Mouse (Mus musculus) adrenal gland, postnatal 14 days (tissue): Measurements from ENCODE around the gene 4930452B06Rik. TPM values are rescaled to one million over a fixed set of nuclear protein-coding genes. Genes with fewer than 3 reads are reported as not detected.

ENCODE experiments used
- DNase-seq: peaks from one replicate; pipeline ENCODE4 v3.0.0; 2021; ENCODE audit warnings: mixed read lengths
- total RNA-seq: library from RNA; stranded (reverse); gene quantifications from 2 replicates; pipeline ENCODE4 v1.2.3, GENCODE M21; 2021

Gene 4930452B06Rik
- total RNA-seq, 1 experiment from 2014 or later, result 2.7 TPM

DNA sequence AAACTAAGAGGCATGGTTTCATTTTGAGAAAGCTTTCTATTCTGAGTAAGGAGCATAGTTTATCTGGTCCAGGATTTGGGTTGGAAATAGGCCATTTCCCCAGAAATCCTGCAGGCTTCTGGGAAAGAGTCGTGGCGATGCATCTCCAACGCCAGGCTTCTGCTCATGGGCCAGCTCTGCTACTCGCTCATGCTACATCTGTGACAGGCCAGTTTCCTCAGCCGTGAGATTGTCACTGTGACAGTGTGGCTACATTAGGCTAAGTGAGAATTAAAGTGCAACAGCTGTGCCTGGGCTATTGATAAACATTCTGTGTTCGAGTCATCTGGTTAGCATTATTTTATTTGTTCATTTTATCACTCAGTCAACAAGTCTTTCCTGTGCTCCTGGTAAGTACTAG lies 140.8 kb downstream of the 4930452B06Rik start:
- DNase-seq, result no peak

DNA sequence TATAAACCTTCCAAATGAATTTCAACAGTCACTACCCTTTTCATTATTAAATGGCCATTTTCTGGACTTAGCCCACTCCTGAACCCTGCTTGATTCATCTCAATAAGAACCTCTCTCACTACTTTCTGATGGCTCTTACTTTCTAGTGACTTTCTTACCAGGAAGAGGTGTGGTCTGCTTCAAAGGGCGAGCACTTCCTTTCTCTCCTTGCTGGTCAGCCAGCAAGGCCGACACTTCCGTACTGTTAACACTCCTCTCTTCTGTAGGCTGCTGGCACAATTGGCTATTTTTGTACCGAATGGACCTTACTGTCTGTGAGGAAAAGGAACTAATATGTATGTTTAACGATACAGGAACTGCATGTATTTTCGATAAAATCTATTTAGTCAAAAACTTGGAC lies 148.4 kb downstream of the 4930452B06Rik start:
- DNase-seq, result no peak

DNA sequence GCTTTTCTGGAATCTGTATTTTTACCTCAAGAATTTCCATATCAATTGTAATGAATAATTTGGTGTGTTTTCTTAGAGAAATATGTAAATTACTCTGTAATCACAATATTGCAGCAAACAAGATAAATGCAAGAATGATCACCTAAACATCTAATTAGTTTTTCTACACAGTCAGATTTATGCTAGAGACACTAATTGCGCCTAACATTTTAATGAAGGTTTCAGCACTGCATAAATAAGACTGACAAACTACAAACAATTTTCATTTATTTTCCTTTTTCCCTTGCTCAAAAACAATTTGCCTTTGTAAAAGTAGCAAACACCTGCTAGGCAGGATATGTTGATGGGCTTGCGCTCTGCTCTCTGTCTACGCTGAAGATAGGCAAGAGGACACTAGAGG lies 152.0 kb downstream of the 4930452B06Rik start:
- DNase-seq, result no peak

DNA sequence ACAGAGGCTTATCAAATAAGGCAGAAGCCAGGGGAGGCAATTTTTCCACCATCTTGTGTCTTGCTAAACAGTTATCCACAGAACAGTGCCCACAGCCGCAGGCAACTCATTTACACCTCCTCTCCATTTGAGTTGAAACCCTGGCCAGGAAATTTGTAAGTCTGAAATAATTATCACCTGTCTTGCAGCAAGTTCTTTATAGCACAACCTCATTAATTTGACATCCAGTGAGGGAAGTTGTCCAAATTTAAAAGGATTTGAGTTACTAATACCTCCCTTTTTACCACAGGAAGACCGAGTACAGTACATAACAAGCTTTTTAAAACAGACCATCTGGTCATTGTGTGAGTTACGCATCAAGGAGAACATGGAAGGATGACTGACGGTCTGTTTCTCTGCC lies 154.8 kb downstream of the 4930452B06Rik start:
- no peak for DNase-seq

DNA sequence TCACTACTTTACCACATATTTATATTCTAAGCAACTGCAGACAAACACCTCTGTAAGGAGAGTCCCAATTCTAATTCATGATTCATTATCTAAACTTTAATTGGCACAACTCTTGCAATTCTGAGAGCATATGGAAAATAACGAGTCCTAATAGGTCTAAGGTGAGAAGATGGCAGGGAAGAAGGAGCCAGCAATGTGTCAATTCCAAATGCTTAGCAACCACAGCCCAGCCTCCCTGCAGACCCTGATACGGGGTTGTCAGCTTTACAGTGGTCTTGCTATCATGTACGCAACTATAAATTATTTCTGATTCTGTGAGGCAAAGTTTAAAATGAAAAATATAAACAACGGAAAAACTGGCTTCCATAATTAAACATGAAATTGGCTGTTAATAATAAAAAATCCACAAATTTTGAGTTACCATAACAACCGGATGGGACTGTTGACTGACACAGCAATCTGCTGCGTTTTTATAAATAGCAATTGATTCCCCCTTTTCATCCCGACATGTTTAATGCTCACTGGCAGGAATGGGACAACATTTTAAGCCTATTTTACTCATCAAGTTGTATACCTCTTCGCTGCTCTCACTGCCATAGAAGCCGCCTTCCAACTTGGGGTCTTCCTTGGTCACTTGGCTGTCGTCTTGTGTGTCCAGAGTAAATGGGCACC lies 155.6 kb downstream of the 4930452B06Rik start:
- no peak for DNase-seq

DNA sequence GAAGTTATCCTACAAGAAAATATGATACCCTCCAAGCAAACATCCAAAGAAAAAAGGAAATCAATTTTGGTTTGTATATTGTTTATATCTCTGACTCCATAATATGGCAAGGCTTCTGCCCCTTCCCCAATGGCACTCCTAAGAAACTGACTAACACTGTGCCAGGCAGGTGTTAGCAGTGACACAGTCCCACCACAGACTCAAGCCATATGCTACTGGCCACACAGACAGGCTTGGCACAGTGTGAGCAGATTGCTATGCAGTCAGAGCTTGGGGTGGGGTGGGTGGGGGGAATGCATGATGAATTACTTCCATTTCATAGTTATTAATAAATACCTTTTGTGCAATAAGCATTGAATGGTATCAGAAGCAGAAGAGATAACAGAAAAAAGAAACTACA lies 157.4 kb downstream of the 4930452B06Rik start:
- no peak for DNase-seq

DNA sequence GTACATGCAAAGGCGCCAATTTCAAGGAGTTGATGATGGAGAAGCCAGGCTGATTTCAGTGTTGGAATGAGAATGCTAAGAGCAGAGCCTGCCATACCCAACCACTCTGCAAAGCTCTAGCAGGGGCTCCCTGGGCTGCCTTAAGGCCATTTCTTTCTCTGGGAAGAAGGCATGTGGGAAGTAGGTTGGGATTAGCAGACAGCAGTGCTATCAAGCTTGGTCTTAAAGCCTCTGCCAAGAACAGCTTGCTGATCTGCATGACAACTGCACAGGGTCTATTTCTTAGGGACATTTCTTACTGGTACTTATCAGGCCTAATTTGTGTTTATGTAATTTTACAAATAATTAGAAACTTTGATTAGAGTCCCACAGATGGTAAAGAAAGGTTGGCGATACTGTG lies 161.8 kb downstream of the 4930452B06Rik start:
- DNase-seq, result no peak

DNA sequence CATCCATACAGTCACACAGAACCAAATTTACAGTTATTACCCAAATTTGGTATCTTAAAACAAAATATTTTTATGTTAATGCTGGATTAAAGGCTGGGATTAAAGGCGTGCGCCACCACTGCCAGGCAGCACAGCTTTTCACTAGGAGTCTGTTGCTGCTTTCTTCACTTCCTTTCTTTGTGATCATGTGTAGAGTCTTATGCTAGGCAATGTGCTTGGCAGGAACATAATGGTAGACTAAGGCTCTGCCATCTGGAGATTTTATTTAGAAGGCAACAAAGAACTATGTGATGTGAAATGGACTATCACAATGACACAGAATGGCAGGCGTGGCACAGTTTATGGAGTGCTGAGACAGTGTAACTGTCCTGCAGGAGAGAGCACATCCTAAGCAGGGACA lies 162.7 kb downstream of the 4930452B06Rik start:
- DNase-seq, result no peak

DNA sequence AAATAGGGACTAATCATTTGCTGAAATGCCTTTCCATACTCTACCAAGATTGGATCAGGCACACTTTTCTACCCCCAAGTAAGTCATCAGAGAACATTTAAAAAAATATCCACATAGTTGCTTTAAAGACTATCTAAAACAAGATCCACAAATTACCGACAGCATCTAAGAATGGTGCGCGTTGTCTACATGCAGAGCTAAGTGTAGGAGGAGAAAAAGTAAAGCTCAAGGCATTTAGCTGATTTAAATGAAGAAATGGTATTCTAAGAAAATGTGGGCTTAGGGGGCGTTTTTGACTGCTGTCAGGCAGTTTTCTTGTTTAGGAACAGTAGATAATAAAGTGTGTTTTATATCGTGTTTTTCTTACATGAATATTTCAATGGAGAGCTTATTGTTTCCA lies 163.5 kb downstream of the 4930452B06Rik start:
- no peak for DNase-seq

DNA sequence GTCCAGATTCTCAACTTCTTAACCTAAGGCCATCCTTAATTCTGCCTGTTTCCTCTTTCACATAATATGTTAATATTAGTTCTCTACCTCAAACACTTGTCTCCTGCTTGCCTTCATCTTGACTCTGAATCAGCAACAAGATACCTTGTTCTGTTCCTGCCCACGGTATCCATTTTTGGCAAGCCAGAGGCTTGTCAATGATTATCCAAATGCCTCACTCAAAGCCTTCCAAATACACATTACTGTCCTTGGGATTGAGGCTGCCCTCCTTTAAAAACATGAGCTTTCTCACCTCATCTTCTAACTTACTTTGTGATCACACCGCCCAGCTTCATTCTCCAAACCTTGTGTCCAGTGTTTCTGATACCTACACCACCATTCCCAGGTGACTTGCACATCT lies 170.3 kb downstream of the 4930452B06Rik start:
- no peak for DNase-seq

DNA sequence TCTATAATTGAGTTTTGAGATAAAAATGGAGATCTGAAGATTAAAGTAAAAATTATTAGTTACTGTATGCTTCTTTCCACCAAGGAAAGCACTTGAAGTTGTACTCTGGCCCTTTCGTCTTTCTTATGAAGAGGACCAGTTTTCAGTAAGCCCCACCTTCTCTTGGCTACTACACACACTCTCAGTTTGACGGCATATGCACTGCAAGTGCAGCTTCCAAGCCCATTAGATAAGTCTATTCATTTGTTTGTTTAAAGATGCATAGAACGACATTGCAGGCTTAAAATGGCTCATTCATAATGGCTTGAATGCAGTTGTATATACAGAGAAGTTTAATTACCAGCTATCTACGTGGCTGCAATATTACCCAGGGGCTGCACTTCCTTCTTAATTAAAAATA lies 171.1 kb downstream of the 4930452B06Rik start:
- DNase-seq, result no peak

DNA sequence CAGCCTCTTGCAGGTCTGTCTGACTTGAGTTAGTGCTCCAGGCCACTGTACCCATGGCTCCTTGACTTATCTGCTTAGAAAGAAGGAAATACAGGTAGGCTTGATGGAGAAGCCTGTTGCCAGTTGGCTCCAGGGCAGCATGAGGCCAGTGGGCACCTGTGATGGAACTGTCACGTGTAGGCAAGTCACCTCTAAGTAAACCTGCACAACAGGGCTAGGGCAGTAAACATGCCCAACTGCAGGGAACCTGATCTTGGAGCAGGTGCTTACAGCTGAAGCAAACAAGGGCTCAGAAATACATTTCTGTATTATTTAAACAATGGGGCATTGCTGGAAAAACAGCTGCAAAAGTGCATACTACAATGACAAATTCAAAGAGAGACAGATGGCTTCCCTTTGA lies 171.8 kb downstream of the 4930452B06Rik start:
- no peak for DNase-seq

DNA sequence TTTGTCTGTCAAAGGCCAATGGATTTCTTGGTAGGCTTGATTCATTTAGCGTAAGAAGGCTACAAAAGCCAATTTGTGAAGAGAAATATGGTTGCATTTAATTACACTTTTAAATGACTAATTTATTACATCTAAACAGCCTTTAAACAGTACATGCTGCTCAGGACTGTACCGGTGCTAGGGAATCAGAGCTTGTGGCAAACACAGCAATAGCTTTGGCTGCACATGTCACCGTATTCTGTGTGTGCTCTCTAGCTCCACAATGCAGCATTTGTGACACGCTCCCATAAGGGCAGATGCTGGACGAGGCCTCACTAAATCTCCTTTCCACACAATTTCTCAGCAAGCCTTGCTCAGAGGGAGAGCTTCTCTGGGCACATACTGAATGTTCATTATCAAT lies 187.9 kb downstream of the 4930452B06Rik start:
- DNase-seq, result no peak

DNA sequence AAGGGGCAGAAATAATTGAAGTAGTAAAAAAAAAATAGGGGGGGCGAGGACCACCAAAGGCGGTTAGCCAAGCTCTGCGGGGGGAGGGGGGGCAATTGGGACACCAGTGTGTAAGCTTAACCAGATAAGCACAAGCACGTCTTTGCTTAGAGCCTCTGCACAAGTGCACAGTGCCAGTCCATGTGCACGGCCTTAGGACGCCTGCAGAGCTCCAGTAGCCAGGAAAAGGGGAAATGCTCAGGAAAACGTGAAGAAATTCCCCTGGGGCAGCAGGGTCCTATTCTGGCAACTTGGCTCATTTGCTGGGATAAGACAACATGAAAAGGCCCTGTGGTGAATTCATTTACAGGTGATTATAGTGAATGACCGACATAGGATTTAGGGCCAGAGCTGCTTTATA lies 188.7 kb downstream of the 4930452B06Rik start:
- no peak for DNase-seq

DNA sequence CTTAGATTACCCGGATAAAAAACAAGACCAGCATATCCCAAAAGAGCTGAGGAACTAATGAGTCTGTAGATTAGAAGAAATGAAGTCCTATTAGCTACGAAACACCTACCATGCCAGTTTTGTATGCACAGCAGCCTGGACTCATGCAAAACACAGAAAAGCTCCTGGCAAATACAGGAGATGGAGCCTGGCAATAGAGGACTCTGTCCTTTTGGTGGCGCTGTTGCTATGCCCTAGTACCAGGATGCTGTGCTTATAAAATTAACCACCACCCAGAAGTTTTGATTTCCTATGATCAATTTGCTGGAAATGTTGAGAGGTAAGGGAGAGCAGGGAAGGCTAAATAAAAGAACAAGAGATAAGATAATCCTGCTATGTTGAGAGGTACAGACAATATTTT lies 189.4 kb downstream of the 4930452B06Rik start:
- peak; percentile 34 for DNase-seq

DNA sequence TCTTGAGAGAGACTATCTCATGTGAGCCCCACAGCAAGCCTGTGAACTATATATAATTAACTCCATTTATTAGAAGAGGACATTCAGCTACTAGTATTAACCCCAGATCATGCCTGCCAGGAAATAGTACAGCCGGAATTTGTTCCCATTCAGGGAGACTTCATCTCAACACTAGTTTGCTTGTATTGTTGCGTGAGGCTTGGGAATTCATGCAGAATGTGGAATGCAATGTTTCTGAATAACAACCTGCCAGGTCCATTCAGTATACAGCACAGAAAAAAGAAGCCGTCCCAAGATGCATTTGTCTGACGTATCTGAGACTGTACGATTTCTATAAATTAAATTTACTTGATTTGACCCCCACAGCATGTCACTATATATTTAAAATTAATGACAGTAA lies 190.2 kb downstream of the 4930452B06Rik start:
- no peak for DNase-seq

DNA sequence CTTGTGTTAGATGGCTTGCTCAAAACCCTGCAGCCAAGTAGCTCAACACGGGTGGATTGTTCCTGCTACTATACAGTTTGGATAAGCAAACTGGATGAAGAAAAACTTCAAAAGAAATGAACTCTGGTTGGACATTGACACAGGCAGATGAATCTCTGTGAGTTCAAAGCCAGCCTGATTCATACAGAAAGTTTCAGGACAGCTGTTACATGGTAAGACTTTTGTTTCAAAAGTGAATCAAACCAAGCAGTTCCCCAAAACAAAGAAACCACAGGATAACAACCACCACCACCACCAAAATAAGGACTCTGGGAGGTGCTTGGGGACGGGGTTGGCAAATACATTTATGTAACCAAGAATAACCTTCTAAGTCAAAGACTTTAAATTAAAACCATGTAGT lies 193.2 kb downstream of the 4930452B06Rik start:
- no peak for DNase-seq

DNA sequence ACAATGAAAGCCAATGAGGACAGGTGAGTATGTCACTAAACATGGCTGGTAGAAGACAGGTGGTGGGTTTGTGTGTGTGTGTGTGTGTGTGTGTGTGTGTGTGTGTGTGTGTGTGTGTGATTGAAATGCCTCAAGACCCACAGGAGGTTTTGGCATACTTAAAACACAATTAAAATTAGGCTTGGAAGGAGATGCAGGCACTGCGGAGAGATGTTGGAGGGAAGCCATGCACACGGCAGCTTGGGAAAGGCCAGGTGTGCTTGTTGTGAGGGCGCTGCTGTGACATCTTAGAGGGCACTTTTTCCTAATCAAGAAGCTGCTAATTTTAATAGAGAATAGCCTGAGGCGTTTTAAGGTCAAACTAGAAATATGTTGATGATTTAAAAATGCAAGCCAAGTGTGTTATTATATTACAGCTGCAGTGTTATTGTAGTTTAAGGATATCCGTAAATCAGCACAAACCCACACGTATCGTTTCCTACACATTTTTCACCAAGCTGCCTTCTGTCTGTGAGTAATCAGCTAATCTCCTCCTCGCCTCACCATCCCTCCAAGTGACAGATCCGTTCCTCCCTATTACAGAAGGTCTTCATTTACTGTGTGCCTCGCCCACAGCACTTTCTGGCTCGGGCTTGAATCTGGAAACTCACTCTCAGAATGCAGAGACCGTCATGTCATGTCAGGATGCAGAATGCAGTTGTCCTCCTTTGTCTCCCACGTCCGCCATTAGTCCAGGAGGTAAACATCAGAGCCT lies 201.5 kb downstream of the 4930452B06Rik start:
- DNase-seq, result no peak

DNA sequence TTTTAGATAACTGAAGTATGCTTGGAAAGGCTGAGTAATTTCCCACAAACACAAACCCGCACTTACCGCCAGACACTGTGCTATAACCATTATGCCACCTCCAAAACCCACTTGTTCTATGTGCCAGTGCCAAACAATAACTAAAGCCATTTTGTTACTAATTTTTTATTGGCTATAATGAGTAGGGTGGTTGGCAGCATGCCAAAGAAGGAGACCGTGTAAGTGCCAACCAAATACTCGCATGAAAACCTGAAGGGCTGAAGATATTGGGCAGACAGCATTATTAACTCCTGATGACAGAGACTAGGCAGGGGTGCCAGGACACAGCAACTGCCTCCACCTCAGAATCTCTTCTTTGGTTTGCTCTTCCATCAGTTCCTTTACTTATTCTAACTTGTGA lies 203.1 kb downstream of the 4930452B06Rik start:
- no peak for DNase-seq

DNA sequence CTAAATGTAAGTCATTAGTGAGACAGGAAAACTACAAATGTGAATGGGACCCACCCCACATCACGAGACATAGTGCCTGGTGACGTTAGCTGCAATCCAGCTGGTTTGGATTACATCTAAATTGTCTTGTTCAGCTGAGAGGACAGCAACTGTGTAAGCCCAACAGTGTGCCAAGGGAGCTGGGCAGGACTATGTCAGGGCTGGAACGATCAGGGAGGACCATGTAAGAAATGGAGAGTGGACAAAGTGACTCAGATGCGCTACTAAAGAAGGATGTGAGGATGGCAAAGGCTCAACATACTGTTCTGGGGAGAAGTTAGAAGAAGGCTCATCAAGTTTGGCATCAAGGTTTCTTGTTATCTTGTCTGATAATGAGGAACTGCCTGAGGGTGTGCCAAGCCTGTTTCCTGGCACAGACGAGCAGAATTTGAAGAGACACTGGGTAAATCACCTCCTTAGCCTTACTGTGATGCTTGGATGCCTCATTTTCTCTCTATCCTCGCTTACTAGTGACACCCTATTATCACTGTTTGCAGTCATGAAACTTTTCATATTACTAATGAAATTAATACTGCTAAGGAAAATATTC lies 203.6 kb downstream of the 4930452B06Rik start:
- DNase-seq, result peak; percentile 12

DNA sequence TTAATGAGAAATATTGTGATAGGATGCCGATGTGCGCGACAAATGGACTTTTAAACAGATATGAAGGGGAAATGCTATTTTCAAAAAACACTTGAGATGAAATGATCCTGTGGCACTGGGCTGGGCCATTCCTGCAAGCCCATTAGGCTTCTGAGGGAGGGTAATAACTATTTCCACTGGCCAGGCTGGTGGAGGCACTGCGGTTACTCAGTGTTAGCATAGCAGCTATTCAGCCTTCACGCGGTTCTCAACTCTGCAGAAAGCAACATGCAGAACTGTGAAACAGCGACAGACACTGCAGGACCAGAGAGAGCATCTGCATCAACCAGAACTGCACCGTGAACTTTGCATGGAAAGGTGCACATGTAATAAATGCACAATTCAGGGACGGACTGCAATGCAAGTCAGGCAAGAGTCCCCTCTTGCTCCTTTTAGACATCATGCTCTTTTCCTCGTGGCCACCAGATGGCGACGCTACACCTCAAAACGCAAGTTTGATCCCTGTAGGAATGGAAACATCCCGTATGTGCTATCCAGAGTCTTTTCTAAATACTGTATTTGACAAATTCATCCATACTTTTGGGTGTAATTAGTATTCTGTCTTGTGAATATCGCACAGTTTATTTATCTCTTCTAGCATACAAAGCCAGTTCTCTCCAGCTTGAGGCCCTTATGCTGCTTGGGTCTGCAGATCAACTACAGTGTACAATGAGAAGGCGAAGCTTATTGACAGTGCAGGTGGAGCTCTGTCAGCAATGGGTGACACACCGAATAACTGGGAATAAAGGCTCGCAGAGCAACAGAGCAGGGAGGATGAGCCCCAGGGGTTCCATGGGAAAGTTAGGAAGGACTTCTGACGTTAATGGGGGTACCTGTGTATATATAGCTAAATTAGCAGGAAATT lies 205.6 kb downstream of the 4930452B06Rik start:
- peak; percentile 67 for DNase-seq

DNA sequence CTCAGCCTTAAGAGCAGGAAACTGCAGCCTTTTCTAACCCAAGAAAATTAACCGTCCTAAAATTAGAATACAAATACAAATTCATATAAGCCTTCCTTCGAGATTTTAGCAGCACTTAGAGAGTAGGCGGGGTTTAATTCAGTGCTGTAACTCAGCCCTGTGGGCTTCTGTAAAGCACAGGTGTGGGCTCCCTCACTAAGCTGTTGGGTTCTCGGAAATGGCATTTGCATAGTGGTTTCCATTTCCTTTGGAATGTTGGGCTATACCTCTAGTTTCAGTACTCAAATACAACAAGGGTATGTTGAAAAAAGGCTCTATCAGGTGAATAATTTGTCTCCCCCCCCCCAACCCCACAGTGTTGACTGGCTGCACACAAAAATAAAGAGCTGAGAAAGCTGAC lies 206.3 kb downstream of the 4930452B06Rik start:
- DNase-seq, result no peak

DNA sequence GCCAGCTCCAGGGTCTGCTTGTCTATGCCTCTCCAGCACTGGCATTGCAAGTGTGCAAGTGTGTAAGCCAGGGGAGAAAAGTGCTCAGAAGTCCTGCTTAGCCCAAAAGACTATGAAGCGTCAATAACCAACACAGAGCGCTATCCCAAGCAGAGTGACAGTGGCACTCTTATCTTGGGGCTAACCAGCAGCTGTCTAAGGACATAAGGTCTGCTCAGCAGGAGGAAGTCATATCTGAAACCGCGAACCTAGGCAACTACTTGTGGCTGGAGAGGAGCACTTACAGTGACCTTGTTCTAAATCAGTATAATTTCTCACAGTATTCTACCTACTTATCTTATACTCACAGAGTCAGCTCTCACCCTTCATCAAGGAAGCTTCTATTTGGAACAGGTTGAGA lies 214.9 kb downstream of the 4930452B06Rik start:
- no peak for DNase-seq
